Mouse (Mus musculus) lung, postnatal 25 days (tissue): Measurements from ENCODE around the gene Olfr1136.

ENCODE experiments used
- DNase-seq: peaks from one replicate; pipeline ENCODE4 v3.0.0; 2022; ENCODE audit warnings: low spot score

Gene Olfr1136

GRCm38 (mm10) chr2:87693847-87694246, at the start of gene Olfr1136:
Gene Olfr1136, minus strand, starts transcription at chr2:87693947.
- no peak for DNase-seq

- DNase-seq, result no peak
Observed at GRCm38 (mm10) chr2:87743452-87743851, 49.7 kb upstream of the Olfr1136 start, which contains the start of gene Olfr1140. Gene Olfr1140, plus strand, starts transcription at chr2:87743752.

GRCm38 (mm10) chr2:87739878-87740277, 46.1 kb upstream of the Olfr1136 start, which contains the start of gene Olfr1138:
Gene Olfr1138, minus strand, starts transcription at chr2:87739978.
- DNase-seq, result no peak

DNA sequence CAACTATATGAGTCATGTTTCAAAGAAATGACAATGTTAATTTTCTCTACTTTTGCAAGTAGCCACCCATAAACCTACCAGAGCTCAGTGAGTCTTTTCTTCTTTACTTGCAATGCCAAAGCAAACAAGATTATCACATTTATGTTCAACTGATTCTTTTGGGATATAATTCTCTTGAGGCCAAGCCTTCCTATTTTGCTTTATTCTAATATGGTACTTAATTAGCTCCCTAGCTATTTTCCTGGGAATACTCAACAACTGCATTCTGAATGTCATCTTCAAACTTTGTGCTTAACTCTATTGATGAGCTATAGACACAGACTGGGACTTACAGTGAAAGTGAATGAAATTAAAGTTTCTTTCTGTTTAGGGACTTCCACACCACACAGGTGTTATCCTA, 19.3 kb upstream of the Olfr1136 start, which contains the start of gene Olfr1137:
Gene Olfr1137 (minus strand): TSS at position 101 of the 400 bp plus-strand sequence.
- DNase-seq, result no peak

DNA sequence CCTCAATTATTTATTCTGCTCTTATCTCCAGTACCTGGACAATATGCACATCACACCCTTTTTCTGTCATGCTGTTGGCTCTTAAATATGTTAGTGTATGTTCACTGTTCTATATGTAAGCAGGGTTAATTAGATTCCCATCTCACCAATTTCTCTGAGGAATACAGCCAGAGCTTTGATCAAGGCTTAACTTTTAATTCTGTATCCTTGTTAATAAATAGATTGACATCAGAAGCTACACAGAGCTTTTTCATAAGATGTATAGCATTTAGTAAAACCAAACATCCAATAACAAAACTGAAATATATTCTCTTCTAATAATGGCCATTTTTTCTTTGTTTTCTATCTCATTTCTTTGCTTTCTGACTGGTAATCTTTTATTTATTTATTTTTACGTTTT, 20.2 kb downstream of the Olfr1136 start, which contains the start of gene Olfr1135:
Gene Olfr1135 (minus strand): TSS at position 101 of the 400 bp plus-strand sequence.
- no peak for DNase-seq

DNA sequence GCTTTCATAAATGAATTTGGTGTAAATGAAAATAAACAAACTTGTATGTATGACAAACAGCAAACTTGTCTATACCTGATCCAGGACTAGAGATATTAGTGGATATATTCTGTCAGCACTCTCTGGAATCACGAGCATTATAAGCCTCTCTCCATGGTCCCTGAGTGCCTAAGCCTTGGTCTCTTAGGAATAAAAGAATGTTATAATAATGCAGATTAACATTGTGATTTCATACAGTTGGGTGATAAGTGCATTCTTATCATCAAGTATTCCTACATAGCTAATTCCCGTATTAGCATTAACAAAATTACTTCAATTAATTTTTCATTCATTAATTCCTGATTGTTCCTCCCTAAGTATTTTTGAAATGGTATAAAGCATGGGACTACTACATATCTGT, 35.4 kb downstream of the Olfr1136 start, which contains the start of gene Olfr1134:
Gene Olfr1134 (minus strand): TSS at position 101 of the 400 bp plus-strand sequence.
- no peak for DNase-seq

DNA sequence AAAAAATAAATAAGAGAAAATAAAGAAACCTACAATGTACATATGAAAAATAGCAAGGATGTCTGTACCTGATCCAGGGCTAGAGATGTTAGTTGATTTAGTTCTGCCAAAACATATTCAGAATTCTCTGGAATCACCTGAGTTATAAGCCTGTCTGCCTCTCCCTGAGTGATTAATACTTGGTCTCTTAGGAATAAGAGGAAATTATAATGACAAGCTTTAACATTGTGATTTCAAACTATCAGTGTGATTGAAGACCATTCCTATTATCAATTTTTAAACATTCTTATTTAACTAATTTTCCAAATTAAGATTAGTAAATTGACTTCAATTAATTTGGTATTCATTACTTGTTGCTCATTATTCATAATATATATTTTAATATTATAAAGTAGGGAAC, 46.5 kb downstream of the Olfr1136 start, which contains the start of gene Olfr1133:
Gene Olfr1133 (minus strand): TSS at position 101 of the 400 bp plus-strand sequence.
- no peak for DNase-seq
